Mouse (Mus musculus) limb, embryonic 14.5 days (tissue): Measurements from ENCODE around the gene Gm364. TPM values are rescaled to one million over a fixed set of nuclear protein-coding genes. Genes with fewer than 3 reads are reported as not detected.

Experiments
- ATAC-seq: fragments of 200-750 bp; cut with Nextera tagmentation; 2 replicates; pipeline ENCODE4 v1.8.0; 2017; ENCODE audit warnings: low read depth, moderate number of reproducible peaks, moderate TSS enrichment; ENCODE audit not compliant: low FRiP score
- DNase-seq: peaks from one replicate; pipeline ENCODE4 v3.0.0-alpha.2; 2015; ENCODE audit warnings: low spot score
- H3K27ac ChIP-seq: fragments of 300-500 bp; sonication (generic); replicated peaks from 2 replicates; pipeline ENCODE4 v1.5.1; 2014; ENCODE audit warnings: low read depth, mild to moderate bottlenecking, low read length, moderate library complexity, mixed read lengths
- H3K27me3 ChIP-seq: fragments of 300-500 bp; sonication (generic); 2 replicates; pipeline ENCODE4 v1.6.1; 2014; ENCODE audit warnings: low read length, mixed read lengths; ENCODE audit not compliant: control insufficient read depth, insufficient read depth
- H3K36me3 ChIP-seq: fragments of 300-500 bp; sonication (generic); 2 replicates; pipeline ENCODE4 v1.6.1; 2014; ENCODE audit warnings: mild to moderate bottlenecking, low read length, moderate library complexity, mixed read lengths; ENCODE audit not compliant: control insufficient read depth, insufficient read depth
- H3K4me1 ChIP-seq: fragments of 300-500 bp; sonication (generic); 2 replicates; pipeline ENCODE4 v1.6.1; 2014; ENCODE audit warnings: antibody characterized with exemption, low read length, mixed read lengths; ENCODE audit not compliant: control insufficient read depth, insufficient read depth
- H3K4me2 ChIP-seq: fragments of 300-500 bp; sonication (generic); replicated peaks from 2 replicates; pipeline ENCODE4 v1.6.1; 2014; ENCODE audit warnings: low read depth, mild to moderate bottlenecking, low read length, moderate library complexity; ENCODE audit not compliant: severe bottlenecking
- H3K4me3 ChIP-seq: fragments of 300-500 bp; sonication (generic); replicated peaks from 2 replicates; pipeline ENCODE4 v1.5.1; 2014; ENCODE audit warnings: low read length
- H3K9ac ChIP-seq: fragments of 300-500 bp; sonication (generic); 2 replicates; pipeline ENCODE4 v1.6.1; 2014; ENCODE audit warnings: mild to moderate bottlenecking, low read depth, low read length, moderate library complexity; ENCODE audit not compliant: severe bottlenecking
- H3K9me3 ChIP-seq: fragments of 300-500 bp; sonication (generic); 2 replicates; pipeline ENCODE4 v1.6.1; 2016; ENCODE audit warnings: low read length; ENCODE audit not compliant: control insufficient read depth
- POLR2A ChIP-seq: fragments of 200-500 bp; IDR thresholded peaks from 2 replicates; pipeline ENCODE4 v1.8.0; 2012; ENCODE audit warnings: inconsistent platforms, mild to moderate bottlenecking, moderate library complexity, borderline replicate concordance; ENCODE audit not compliant: insufficient read depth, insufficient read length; ENCODE audit errors: extremely low read depth
- WGBS: fragments of 180-500 bp; shearing (Covaris S2); extraction: QIAGEN DNeasy Blood & Tissue Kit; methylation state at CpG from one replicate; pipeline ENCODE4 v1.1.7; 2014; 5-methylcytosine and 5-hydroxymethylcytosine counted together
- polyA plus RNA-seq, 2 experiments: library from polyadenylated mRNA; depleted of rRNA in 1 of 2; stranded (reverse) in 1 of 2; unstranded in 1 of 2; fragments of >200 nt; fragmentation: Nextera tagmentation in 1 of 2; extraction: Ambion mirVana in 1 of 2; gene quantifications; 2 replicates each; pipeline versions ENCODE4 v1.2.1 to v1.2.3; 2012 to 2014

Gene Gm364
- polyA plus RNA-seq, 2 experiments: not detected

GRCm38 (mm10) chrX:57377096-57377495 is 31.9 kb upstream of the Gm364 start:
- H3K4me1 ChIP-seq: no peaks in the 10 kb centered on the region
- no peak for TF ChIP-seq POLR2A
- H3K9me3 ChIP-seq: no peaks in the 10 kb centered on the region
- WGBS: 72% methylated on average over 3 of the region's 3 CpGs
- H3K9ac ChIP-seq: no peak overlapping the region
- H3K4me3 ChIP-seq: no peak overlapping the region
- DNase-seq: no peak
- H3K27me3 ChIP-seq: no peaks in the 10 kb centered on the region
- H3K36me3 ChIP-seq: peaks cover 34% of the 10 kb centered on the region
- ATAC-seq: no peak
- H3K27ac ChIP-seq: no peak overlapping the region
- H3K4me2 ChIP-seq: no peak overlapping the region

GRCm38 (mm10) chrX:57378579-57378978 is 30.4 kb upstream of the Gm364 start:
- Histone ChIP-seq H3K27ac (no peak overlapping the region), H3K27me3 (no peaks in the 10 kb centered on the region), H3K36me3 (peaks cover 39% of the 10 kb centered on the region), H3K4me3 (no peak overlapping the region), H3K9ac (no peak overlapping the region), H3K4me2 (no peak overlapping the region), H3K4me1 (no peaks in the 10 kb centered on the region), H3K9me3 (no peaks in the 10 kb centered on the region)
- DNase-seq (no peak), ATAC-seq (no peak)
- no peak for TF ChIP-seq POLR2A
- WGBS: 91% methylated on average over 3 of the region's 3 CpGs

GRCm38 (mm10) chrX:57380915-57381314 is 28.0 kb upstream of the Gm364 start:
- Histone ChIP-seq H3K9me3 (no peaks in the 10 kb centered on the region), H3K27me3 (no peaks in the 10 kb centered on the region), H3K4me1 (no peaks in the 10 kb centered on the region), H3K4me3 (no peak overlapping the region), H3K4me2 (no peak overlapping the region), H3K9ac (no peak overlapping the region), H3K27ac (no peak overlapping the region), H3K36me3 (peaks cover 60% of the 10 kb centered on the region)
- WGBS: 63% methylated on average over 5 of the region's 5 CpGs
- no peak for TF ChIP-seq POLR2A
- ATAC-seq (no peak), DNase-seq (no peak)

GRCm38 (mm10) chrX:57392367-57393246 is 16.3 kb upstream of the Gm364 start, which contains the start of gene Rbmx:
Gene Rbmx (minus strand): TSS chrX:57393036.
- no peaks in the 10 kb centered on the region for H3K4me1 ChIP-seq
- peak within 1 kb of the TSS; percentile 56 for H3K4me3 ChIP-seq
- H3K4me2 ChIP-seq: peak within 1 kb of the TSS; percentile 51
- no peaks in the 10 kb centered on the region for H3K9me3 ChIP-seq
- TF ChIP-seq POLR2A: peak; percentile 96; the same call in 1 of the 2 replicates
- WGBS: 21% methylated on average over 44 of the region's 50 CpGs
- no peaks in the 10 kb centered on the region for H3K27me3 ChIP-seq
- peaks cover 24% of the 10 kb centered on the region for H3K36me3 ChIP-seq
- DNase-seq (peak; percentile 96), ATAC-seq (peak; percentile 96)
- H3K9ac ChIP-seq: peak within 1 kb of the TSS; percentile 78
- peak within 1 kb of the TSS; percentile 93 for H3K27ac ChIP-seq

GRCm38 (mm10) chrX:57393412-57393811 is 15.5 kb upstream of the Gm364 start:
- 23% methylated on average over 7 of the region's 7 CpGs for WGBS
- H3K4me1 ChIP-seq: no peaks in the 10 kb centered on the region
- H3K9me3 ChIP-seq: no peaks in the 10 kb centered on the region
- peak overlapping the region; percentile 56 for H3K4me3 ChIP-seq
- ATAC-seq (no peak), DNase-seq (no peak)
- peaks cover 16% of the 10 kb centered on the region for H3K36me3 ChIP-seq
- H3K4me2 ChIP-seq: peak overlapping the region; percentile 39; the same call in 1 of the 2 replicates
- H3K27me3 ChIP-seq: no peaks in the 10 kb centered on the region
- H3K9ac ChIP-seq: peak overlapping the region; percentile 32; the same call in 1 of the 2 replicates
- H3K27ac ChIP-seq: no peak overlapping the region
- TF ChIP-seq POLR2A: no peak
